Mouse (Mus musculus): ENCODE results near the gene Zfr2. TPM values are rescaled to one million over a fixed set of nuclear protein-coding genes. Genes with fewer than 3 reads are reported as not detected.

Zfr2 gene
- polyA plus RNA-seq, 1 experiment from 2014 or later = 19.5 TPM

DNA sequence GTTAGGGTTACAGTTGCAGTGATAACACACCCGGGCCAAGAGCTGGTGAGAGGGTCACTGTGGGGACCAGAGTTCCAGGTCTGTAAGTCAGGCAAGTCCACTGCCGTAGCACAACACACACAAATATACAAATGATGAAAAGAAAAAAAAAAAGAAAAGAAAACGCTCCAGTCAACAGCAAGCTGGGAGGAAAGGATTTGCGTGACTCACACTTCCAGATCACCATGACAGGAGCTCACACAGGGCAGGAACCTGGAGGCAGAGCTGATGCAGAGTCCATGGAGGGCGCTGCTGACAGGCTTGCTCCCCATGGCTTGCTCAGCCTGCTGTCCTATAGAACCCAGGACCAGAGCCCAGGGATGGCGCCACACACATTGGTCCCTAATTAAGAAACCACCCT lies 1.3 kb downstream of the Zfr2 start:
- H3K9me3 ChIP-seq = no peaks in the 10 kb centered on the region
- 0 out of 2 replicates have a peak overlapping the region, but pooled peaks have one; percentile 59 for H3K4me2 ChIP-seq (replicated peaks)
- ATAC-seq (replicated peaks) = no peak
- no peak overlapping the region for H3K9ac ChIP-seq (replicated peaks)
- H3K36me3 ChIP-seq = no peaks in the 10 kb centered on the region
- no peak overlapping the region for H3K4me3 ChIP-seq
- peaks cover 3% of the 10 kb centered on the region; the same call in 1 of the 2 replicates for H3K27me3 ChIP-seq
- H3K4me1 ChIP-seq = peaks cover 29% of the 10 kb centered on the region
- 82% methylated on average over 6 of the region's 6 CpGs for WGBS
- H3K27ac ChIP-seq (replicated peaks) = no peak overlapping the region

GRCm38 (mm10) chr10:81236471-81237268 lies 3.7 kb downstream of the Zfr2 start:
- ATAC-seq (replicated peaks) = no peak
- 84% methylated on average over 12 of the region's 12 CpGs for WGBS
- peaks cover 20% of the 10 kb centered on the region for H3K27me3 ChIP-seq
- H3K4me1 ChIP-seq = peaks cover 15% of the 10 kb centered on the region
- no peak overlapping the region for H3K9ac ChIP-seq (replicated peaks)
- no peak overlapping the region for H3K27ac ChIP-seq (replicated peaks)
- no peak overlapping the region for H3K4me2 ChIP-seq (replicated peaks)
- no peak overlapping the region for H3K4me3 ChIP-seq
- H3K9me3 ChIP-seq = no peaks in the 10 kb centered on the region
- no peaks in the 10 kb centered on the region for H3K36me3 ChIP-seq

DNA sequence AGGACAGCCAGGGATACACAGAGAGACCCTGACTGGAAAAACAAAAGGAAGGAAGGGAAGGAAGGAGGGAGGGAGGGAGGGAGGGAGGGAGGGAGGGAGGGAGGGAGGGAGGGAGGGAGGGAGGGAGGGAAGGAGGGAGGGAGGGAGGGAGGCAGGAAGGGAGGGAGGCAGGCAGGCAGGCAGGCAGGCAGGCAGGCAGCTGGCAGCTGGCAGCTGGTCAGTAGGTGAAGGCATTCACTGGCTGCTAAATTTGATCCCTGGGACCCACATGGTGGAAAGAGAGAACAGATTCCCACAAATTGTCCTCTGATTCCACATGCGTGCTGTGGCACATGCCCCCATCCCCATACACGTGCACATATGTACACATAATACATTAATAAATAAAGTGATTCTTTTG lies 5.7 kb downstream of the Zfr2 start:
- Histone ChIP-seq H3K27ac (replicated peaks) (no peak overlapping the region), H3K4me1 (peaks cover 5% of the 10 kb centered on the region), H3K27me3 (peaks cover 20% of the 10 kb centered on the region), H3K9ac (replicated peaks) (no peak overlapping the region), H3K4me3 (no peak overlapping the region), H3K9me3 (no peaks in the 10 kb centered on the region), H3K4me2 (replicated peaks) (no peak overlapping the region), H3K36me3 (no peaks in the 10 kb centered on the region)
- no peak for ATAC-seq (replicated peaks)
- 83% methylated on average over 2 of the region's 2 CpGs for WGBS

DNA sequence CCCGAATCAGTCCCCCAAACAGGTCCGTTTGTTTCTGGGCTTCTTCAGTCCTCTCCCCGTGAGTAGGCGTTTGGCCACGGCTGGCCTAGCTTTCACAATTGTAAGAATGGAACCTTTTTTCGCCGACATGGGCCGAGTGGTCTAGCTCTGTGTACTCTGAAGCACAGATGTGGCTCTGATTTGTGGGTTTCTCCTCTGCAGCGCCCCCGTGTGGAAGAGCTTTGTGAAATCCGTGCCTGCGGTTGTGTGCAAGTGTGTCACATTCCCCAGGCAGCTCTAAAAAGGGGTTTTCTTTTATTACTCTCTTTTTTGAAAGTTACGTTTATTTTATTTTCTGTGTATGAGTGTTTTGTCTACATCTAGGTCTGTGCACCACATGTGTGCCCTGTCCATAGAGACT lies 7.9 kb downstream of the Zfr2 start:
- Histone ChIP-seq H3K4me2 (replicated peaks) (no peak overlapping the region), H3K4me1 (0 out of 2 replicates have a peak, but pooled peaks cover 5% of the 10 kb centered on the region), H3K36me3 (no peaks in the 10 kb centered on the region), H3K9ac (replicated peaks) (no peak overlapping the region), H3K4me3 (no peak overlapping the region), H3K27ac (replicated peaks) (no peak overlapping the region), H3K9me3 (no peaks in the 10 kb centered on the region), H3K27me3 (peaks cover 20% of the 10 kb centered on the region)
- WGBS = 18% methylated on average over 13 of the region's 13 CpGs
- ATAC-seq (replicated peaks) = no peak

DNA sequence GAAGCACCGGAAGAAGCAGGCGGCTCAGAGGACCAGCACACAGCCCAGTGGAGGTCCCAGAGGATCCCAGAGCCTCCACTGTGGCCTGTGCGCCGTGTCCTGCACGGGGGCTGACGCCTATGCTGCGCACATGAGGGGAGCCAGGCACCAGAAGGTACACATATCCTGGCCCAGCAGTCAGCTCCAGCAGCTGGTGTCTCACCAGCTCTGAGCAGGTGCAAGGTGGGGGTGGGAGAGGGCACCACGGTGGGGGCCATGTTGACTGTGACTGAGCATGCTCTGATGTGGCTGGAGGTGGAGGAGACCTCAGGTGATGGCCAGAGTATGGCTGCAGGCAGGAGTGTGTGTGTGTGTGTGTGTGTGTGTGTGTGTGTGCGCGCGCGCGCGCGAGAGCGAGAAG lies 9.1 kb downstream of the Zfr2 start:
- no peak overlapping the region for H3K9ac ChIP-seq (replicated peaks)
- no peak overlapping the region for H3K27ac ChIP-seq (replicated peaks)
- no peak for ATAC-seq (replicated peaks)
- 90% methylated on average over 16 of the region's 16 CpGs for WGBS
- H3K36me3 ChIP-seq = no peaks in the 10 kb centered on the region
- no peaks in the 10 kb centered on the region for H3K9me3 ChIP-seq
- H3K27me3 ChIP-seq = peaks cover 20% of the 10 kb centered on the region
- H3K4me1 ChIP-seq = 0 out of 2 replicates have a peak, but pooled peaks cover 5% of the 10 kb centered on the region
- H3K4me2 ChIP-seq (replicated peaks) = no peak overlapping the region
- H3K4me3 ChIP-seq = no peak overlapping the region

GRCm38 (mm10) chr10:81244146-81244545 lies 11.2 kb downstream of the Zfr2 start:
- H3K9ac ChIP-seq (replicated peaks) = no peak overlapping the region
- ATAC-seq (replicated peaks) = no peak
- 0 out of 2 replicates have a peak, but pooled peaks cover 5% of the 10 kb centered on the region for H3K4me1 ChIP-seq
- no peak overlapping the region for H3K27ac ChIP-seq (replicated peaks)
- WGBS = 76% methylated on average over 4 of the region's 4 CpGs
- H3K27me3 ChIP-seq = peaks cover 18% of the 10 kb centered on the region
- H3K4me2 ChIP-seq (replicated peaks) = no peak overlapping the region
- H3K36me3 ChIP-seq = no peaks in the 10 kb centered on the region
- no peaks in the 10 kb centered on the region for H3K9me3 ChIP-seq
- H3K4me3 ChIP-seq = no peak overlapping the region

- Histone ChIP-seq H3K36me3 (no peaks in the 10 kb centered on the region), H3K27me3 (peaks cover 13% of the 10 kb centered on the region), H3K27ac (replicated peaks) (no peak overlapping the region), H3K9me3 (no peaks in the 10 kb centered on the region), H3K9ac (replicated peaks) (no peak overlapping the region), H3K4me2 (replicated peaks) (no peak overlapping the region), H3K4me3 (no peak overlapping the region), H3K4me1 (0 out of 2 replicates have a peak, but pooled peaks cover 5% of the 10 kb centered on the region)
- ATAC-seq (replicated peaks) = peak; percentile 53
- WGBS = 6% methylated on average over 17 of the region's 17 CpGs
These were observed 11.6 kb downstream of the Zfr2 start for GRCm38 (mm10) chr10:81244595-81244994.

- Histone ChIP-seq H3K4me3 (no peak overlapping the region), H3K27ac (replicated peaks) (no peak overlapping the region), H3K36me3 (no peaks in the 10 kb centered on the region), H3K4me1 (0 out of 2 replicates have a peak, but pooled peaks cover 5% of the 10 kb centered on the region), H3K27me3 (peaks cover 7% of the 10 kb centered on the region), H3K9ac (replicated peaks) (no peak overlapping the region), H3K4me2 (replicated peaks) (no peak overlapping the region), H3K9me3 (no peaks in the 10 kb centered on the region)
- no peak for ATAC-seq (replicated peaks)
- 88% methylated on average over 6 of the region's 6 CpGs for WGBS
These were observed 12.2 kb downstream of the Zfr2 start for GRCm38 (mm10) chr10:81245166-81245565.

- no peak overlapping the region for H3K27ac ChIP-seq (replicated peaks)
- H3K9me3 ChIP-seq = no peaks in the 10 kb centered on the region
- H3K4me1 ChIP-seq = peaks cover 14% of the 10 kb centered on the region
- H3K27me3 ChIP-seq = peaks cover 8% of the 10 kb centered on the region
- no peak overlapping the region for H3K9ac ChIP-seq (replicated peaks)
- ATAC-seq (replicated peaks) = no peak
- H3K36me3 ChIP-seq = no peaks in the 10 kb centered on the region
- H3K4me3 ChIP-seq = no peak overlapping the region
- WGBS = 94% methylated on average over 2 of the region's 2 CpGs
- H3K4me2 ChIP-seq (replicated peaks) = no peak overlapping the region
These were observed 14.8 kb downstream of the Zfr2 start for GRCm38 (mm10) chr10:81247804-81248203.

DNA sequence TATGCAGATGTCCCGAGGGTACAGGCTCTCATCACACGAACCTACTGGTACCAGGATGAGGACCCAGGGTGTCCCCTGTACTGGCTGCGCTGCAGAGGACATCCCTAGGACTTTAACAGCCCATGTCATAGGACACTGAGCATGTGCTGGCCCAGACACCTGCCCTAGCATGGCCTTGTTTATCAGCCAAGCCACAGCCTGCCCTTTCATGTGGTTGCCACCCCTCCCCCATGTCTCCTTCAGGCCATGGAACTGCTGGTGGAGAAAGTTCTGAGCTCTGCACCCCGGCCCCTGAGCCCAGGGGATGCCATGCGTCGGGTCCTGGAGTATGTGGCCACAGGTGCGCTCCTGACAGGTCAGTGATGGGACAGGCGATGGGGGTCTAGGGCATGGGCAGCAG lies 16.5 kb downstream of the Zfr2 start:
- H3K9ac ChIP-seq (replicated peaks) = no peak overlapping the region
- H3K27ac ChIP-seq (replicated peaks) = no peak overlapping the region
- H3K36me3 ChIP-seq = no peaks in the 10 kb centered on the region
- 90% methylated on average over 8 of the region's 8 CpGs for WGBS
- no peaks in the 10 kb centered on the region for H3K9me3 ChIP-seq
- peaks cover 18% of the 10 kb centered on the region for H3K4me1 ChIP-seq
- no peak overlapping the region for H3K4me2 ChIP-seq (replicated peaks)
- H3K27me3 ChIP-seq = peaks cover 8% of the 10 kb centered on the region
- no peak for ATAC-seq (replicated peaks)
- H3K4me3 ChIP-seq = no peak overlapping the region

DNA sequence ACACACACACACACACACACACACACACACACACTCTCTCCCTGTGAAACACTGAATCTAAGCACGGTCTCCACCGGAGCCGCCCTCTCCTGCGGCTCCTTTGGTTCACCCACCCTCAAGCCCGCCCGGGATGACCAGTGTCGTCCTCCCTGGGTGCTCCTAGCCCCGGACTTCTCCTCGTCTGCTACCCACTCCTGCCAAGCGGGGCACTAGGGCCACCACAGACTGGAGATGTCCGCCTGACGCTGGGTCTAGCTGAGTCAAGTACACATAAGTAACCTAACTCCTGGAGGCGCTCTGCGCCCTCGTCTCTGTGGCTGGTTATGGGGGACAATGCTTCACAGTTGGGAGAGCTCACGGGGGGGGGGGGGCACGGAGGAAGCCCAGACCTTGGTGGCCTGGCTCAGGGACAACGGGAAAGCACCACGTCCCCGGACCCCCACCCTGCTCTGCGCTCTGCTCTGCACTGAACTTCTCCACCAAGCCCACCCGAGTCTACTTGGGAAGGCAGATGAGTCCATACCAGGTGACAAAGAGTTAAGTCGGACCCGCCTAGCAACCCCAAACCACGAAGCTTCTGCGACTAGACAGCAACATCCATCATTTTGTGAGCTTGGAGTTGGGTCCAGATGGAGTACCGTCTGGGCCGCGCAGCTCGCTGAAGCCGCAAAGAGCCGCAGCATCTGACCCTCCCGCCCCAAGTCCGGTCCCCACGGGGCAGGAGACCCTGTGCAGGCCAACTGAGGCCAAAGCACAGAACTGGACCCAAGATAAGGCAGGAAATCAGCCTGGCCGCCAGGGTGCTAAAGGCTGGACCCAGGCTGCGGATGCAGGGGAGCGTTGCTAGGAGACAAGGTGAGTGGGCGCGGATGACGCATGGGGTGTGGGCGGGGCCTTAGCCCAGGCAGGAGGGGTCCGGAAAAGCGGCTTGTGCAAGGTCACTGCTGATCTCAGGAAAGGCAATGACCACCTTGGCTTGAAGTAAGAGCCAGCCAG lies 19.8 kb downstream of the Zfr2 start, which contains the start of gene Matk:
TSS of gene Matk (plus strand) at position 512 of the 996 bp plus-strand sequence.
- ATAC-seq (replicated peaks) = peak; percentile 55
- 9% methylated on average over 43 of the region's 44 CpGs for WGBS
- Histone ChIP-seq H3K4me1 (peaks cover 22% of the 10 kb centered on the region), H3K4me3 (peak within 1 kb of the TSS; percentile 34), H3K27ac (replicated peaks) (peak within 1 kb of the TSS; percentile 20; the same call in 1 of the 2 replicates), H3K9ac (replicated peaks) (peak within 1 kb of the TSS; percentile 39), H3K9me3 (no peaks in the 10 kb centered on the region), H3K4me2 (replicated peaks) (peak within 1 kb of the TSS; percentile 52), H3K36me3 (no peaks in the 10 kb centered on the region), H3K27me3 (peaks cover 21% of the 10 kb centered on the region)

DNA sequence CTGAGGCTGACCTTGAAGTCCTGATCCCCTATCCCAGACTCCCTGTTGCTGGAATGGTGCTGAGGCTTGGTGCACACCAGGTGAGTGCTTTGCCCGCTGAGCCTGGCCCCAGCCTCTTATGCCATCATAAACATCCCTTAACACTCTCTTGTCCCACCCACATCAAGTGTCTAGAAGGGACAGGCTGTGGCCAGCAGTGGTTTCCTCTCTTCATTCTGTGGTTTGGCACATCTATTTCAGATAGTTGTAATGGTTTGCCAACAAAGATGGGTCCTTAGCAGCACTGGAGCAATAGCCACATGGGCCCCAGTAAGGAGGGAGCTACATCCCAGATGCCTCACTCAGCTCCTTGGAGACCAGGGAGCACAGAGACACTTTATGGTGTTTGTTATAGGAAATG lies 21.9 kb downstream of the Zfr2 start:
- Histone ChIP-seq H3K9ac (replicated peaks) (no peak overlapping the region), H3K4me3 (no peak overlapping the region), H3K4me1 (peaks cover 37% of the 10 kb centered on the region), H3K9me3 (no peaks in the 10 kb centered on the region), H3K4me2 (replicated peaks) (no peak overlapping the region), H3K36me3 (no peaks in the 10 kb centered on the region), H3K27ac (replicated peaks) (no peak overlapping the region), H3K27me3 (peaks cover 29% of the 10 kb centered on the region)
- ATAC-seq (replicated peaks) = no peak
- WGBS = 71% methylated on average over 1 of the region's 1 CpGs

Data from forebrain, embryonic 15.5 days (tissue).